Mouse (Mus musculus) liver, embryonic 15.5 days (tissue): ENCODE measurements around the gene Slc7a8. TPM values are rescaled to one million over a fixed set of nuclear protein-coding genes. Genes with fewer than 3 reads are reported as not detected.

Experiments used
- ATAC-seq: fragments of 200-750 bp; cut with Nextera tagmentation; 2 replicates; pipeline ENCODE4 v1.8.0; 2017; ENCODE audit warnings: moderate number of reproducible peaks, mild to moderate bottlenecking, moderate library complexity; ENCODE audit not compliant: insufficient read depth
- H3K27ac ChIP-seq: fragments of 300-500 bp; sonication (generic); replicated peaks from 2 replicates; pipeline ENCODE4 v1.5.1; 2015; ENCODE audit warnings: mild to moderate bottlenecking, inconsistent platforms
- H3K27me3 ChIP-seq: fragments of 300-500 bp; sonication (generic); 2 replicates; pipeline ENCODE4 v1.6.1; 2015; ENCODE audit warnings: mild to moderate bottlenecking, inconsistent platforms
- H3K36me3 ChIP-seq: fragments of 300-500 bp; sonication (generic); replicated peaks from 2 replicates; pipeline ENCODE4 v1.6.1; 2015; ENCODE audit warnings: moderate library complexity, mild to moderate bottlenecking, inconsistent platforms
- H3K4me1 ChIP-seq: fragments of 300-500 bp; sonication (generic); replicated peaks from 2 replicates; pipeline ENCODE4 v1.6.1; 2015; ENCODE audit warnings: inconsistent platforms
- H3K4me2 ChIP-seq: fragments of 300-500 bp; sonication (generic); 2 replicates; pipeline ENCODE4 v1.6.1; 2015; ENCODE audit warnings: moderate library complexity, mild to moderate bottlenecking, inconsistent platforms
- H3K4me3 ChIP-seq: fragments of 300-500 bp; sonication (generic); replicated peaks from 2 replicates; pipeline ENCODE4 v1.5.1; 2015; ENCODE audit warnings: mild to moderate bottlenecking, inconsistent platforms
- H3K9ac ChIP-seq: fragments of 300-500 bp; sonication (generic); 2 replicates; pipeline ENCODE4 v1.6.1; 2015; ENCODE audit warnings: moderate library complexity, mild to moderate bottlenecking, inconsistent platforms
- H3K9me3 ChIP-seq: fragments of 300-500 bp; sonication (generic); replicated peaks from 2 replicates; pipeline ENCODE4 v1.6.1; 2016; ENCODE audit warnings: inconsistent platforms
- WGBS: fragments of 180-500 bp; shearing (Covaris S2); methylation state at CpG from one replicate; pipeline ENCODE4 v1.1.7; 2015; ENCODE audit warnings: mixed read lengths; ENCODE audit not compliant: insufficient replicate concordance; 5-methylcytosine and 5-hydroxymethylcytosine counted together
- polyA plus RNA-seq: library from polyadenylated mRNA; unstranded; fragments of >200 nt; fragmentation: Nextera tagmentation; extraction: Ambion mirVana; gene quantifications from 2 replicates; pipeline ENCODE4 v1.2.1, GENCODE M21; 2015

Gene Slc7a8
- polyA plus RNA-seq, 1 experiment from 2014 or later = 3.0 TPM

GRCm38 (mm10) chr14:54736555-54737552 is 44.9 kb downstream of the Slc7a8 start:
- no peaks in the 10 kb centered on the region for H3K9me3 ChIP-seq
- no peak overlapping the region for H3K4me3 ChIP-seq
- WGBS = 57% methylated on average over 14 of the region's 14 CpGs

GRCm38 (mm10) chr14:54735221-54735620 is 46.5 kb downstream of the Slc7a8 start:
- Histone ChIP-seq H3K27ac (no peak overlapping the region), H3K27me3 (no peaks in the 10 kb centered on the region), H3K4me1 (no peaks in the 10 kb centered on the region), H3K4me3 (no peak overlapping the region), H3K9me3 (no peaks in the 10 kb centered on the region), H3K36me3 (no peaks in the 10 kb centered on the region), H3K4me2 (no peak overlapping the region), H3K9ac (no peak overlapping the region)
- no peak for ATAC-seq
- WGBS = 36% methylated on average over 4 of the region's 4 CpGs

More at GRCm38 (mm10) chr14:54736555-54737552, 44.9 kb downstream of the Slc7a8 start:
- Histone ChIP-seq H3K36me3 (no peaks in the 10 kb centered on the region), H3K4me1 (no peaks in the 10 kb centered on the region), H3K4me2 (no peak overlapping the region), H3K9ac (no peak overlapping the region), H3K27me3 (no peaks in the 10 kb centered on the region), H3K27ac (no peak overlapping the region)
- ATAC-seq = no peak

- Histone ChIP-seq H3K4me2 (no peak overlapping the region), H3K27me3 (no peaks in the 10 kb centered on the region), H3K9me3 (no peaks in the 10 kb centered on the region), H3K9ac (no peak overlapping the region), H3K4me1 (no peaks in the 10 kb centered on the region), H3K27ac (no peak overlapping the region), H3K36me3 (no peaks in the 10 kb centered on the region), H3K4me3 (no peak overlapping the region)
- WGBS = 56% methylated on average over 4 of the region's 4 CpGs
- no peak for ATAC-seq
These were observed 47.7 kb downstream of the Slc7a8 start for GRCm38 (mm10) chr14:54734004-54734403.

- no peak overlapping the region for H3K4me2 ChIP-seq
- 62% methylated on average over 8 of the region's 8 CpGs for WGBS
- H3K9ac ChIP-seq = no peak overlapping the region
- ATAC-seq = no peak
- no peaks in the 10 kb centered on the region for H3K9me3 ChIP-seq
- H3K4me3 ChIP-seq = no peak overlapping the region
- no peaks in the 10 kb centered on the region for H3K27me3 ChIP-seq
- H3K4me1 ChIP-seq = no peaks in the 10 kb centered on the region
- no peak overlapping the region for H3K27ac ChIP-seq
- no peaks in the 10 kb centered on the region for H3K36me3 ChIP-seq
These were observed 49.5 kb downstream of the Slc7a8 start for GRCm38 (mm10) chr14:54732206-54732605.

GRCm38 (mm10) chr14:54730305-54730704 is 51.4 kb downstream of the Slc7a8 start:
- no peak overlapping the region for H3K27ac ChIP-seq
- ATAC-seq = no peak
- no peaks in the 10 kb centered on the region for H3K27me3 ChIP-seq
- H3K4me2 ChIP-seq = no peak overlapping the region
- no peak overlapping the region for H3K9ac ChIP-seq
- no peaks in the 10 kb centered on the region for H3K9me3 ChIP-seq
- H3K36me3 ChIP-seq = no peaks in the 10 kb centered on the region
- H3K4me1 ChIP-seq = no peaks in the 10 kb centered on the region
- 63% methylated on average over 6 of the region's 6 CpGs for WGBS
- no peak overlapping the region for H3K4me3 ChIP-seq

GRCm38 (mm10) chr14:54728823-54729653 is 52.7 kb downstream of the Slc7a8 start:
- Histone ChIP-seq H3K36me3 (no peaks in the 10 kb centered on the region), H3K27me3 (no peaks in the 10 kb centered on the region), H3K27ac (no peak overlapping the region), H3K9me3 (no peaks in the 10 kb centered on the region), H3K4me1 (no peaks in the 10 kb centered on the region), H3K4me3 (no peak overlapping the region), H3K4me2 (no peak overlapping the region), H3K9ac (no peak overlapping the region)
- ATAC-seq = no peak
- 62% methylated on average over 13 of the region's 13 CpGs for WGBS

GRCm38 (mm10) chr14:54727565-54727964 is 54.2 kb downstream of the Slc7a8 start:
- no peaks in the 10 kb centered on the region for H3K4me1 ChIP-seq
- no peaks in the 10 kb centered on the region for H3K9me3 ChIP-seq
- H3K36me3 ChIP-seq = no peaks in the 10 kb centered on the region
- H3K27ac ChIP-seq = no peak overlapping the region
- no peak overlapping the region for H3K4me3 ChIP-seq
- no peak overlapping the region for H3K4me2 ChIP-seq
- 60% methylated on average over 5 of the region's 5 CpGs for WGBS
- H3K9ac ChIP-seq = no peak overlapping the region
- no peaks in the 10 kb centered on the region for H3K27me3 ChIP-seq
- ATAC-seq = no peak

GRCm38 (mm10) chr14:54724049-54724448 is 57.7 kb downstream of the Slc7a8 start:
- H3K27ac ChIP-seq = no peak overlapping the region
- WGBS = 19% methylated on average over 6 of the region's 6 CpGs
- H3K9me3 ChIP-seq = no peaks in the 10 kb centered on the region
- no peak overlapping the region for H3K4me3 ChIP-seq
- no peaks in the 10 kb centered on the region for H3K36me3 ChIP-seq
- no peak overlapping the region for H3K9ac ChIP-seq
- no peaks in the 10 kb centered on the region for H3K27me3 ChIP-seq
- no peak overlapping the region for H3K4me2 ChIP-seq
- H3K4me1 ChIP-seq = no peaks in the 10 kb centered on the region
- ATAC-seq = no peak

GRCm38 (mm10) chr14:54721711-54722110 is 60.0 kb downstream of the Slc7a8 start:
- no peaks in the 10 kb centered on the region for H3K27me3 ChIP-seq
- no peaks in the 10 kb centered on the region for H3K9me3 ChIP-seq
- H3K4me1 ChIP-seq = no peaks in the 10 kb centered on the region
- H3K9ac ChIP-seq = no peak overlapping the region
- no peak for ATAC-seq
- 64% methylated on average over 10 of the region's 10 CpGs for WGBS
- H3K27ac ChIP-seq = no peak overlapping the region
- no peaks in the 10 kb centered on the region for H3K36me3 ChIP-seq
- no peak overlapping the region for H3K4me3 ChIP-seq
- no peak overlapping the region for H3K4me2 ChIP-seq

GRCm38 (mm10) chr14:54720654-54721350 is 60.9 kb downstream of the Slc7a8 start:
- Histone ChIP-seq H3K27me3 (no peaks in the 10 kb centered on the region), H3K9me3 (no peaks in the 10 kb centered on the region), H3K4me1 (no peaks in the 10 kb centered on the region), H3K4me3 (no peak overlapping the region), H3K27ac (no peak overlapping the region), H3K9ac (no peak overlapping the region), H3K36me3 (no peaks in the 10 kb centered on the region), H3K4me2 (no peak overlapping the region)
- ATAC-seq = no peak
- WGBS = 66% methylated on average over 7 of the region's 7 CpGs
